Mouse (Mus musculus) midbrain, embryonic 14.5 days (tissue): ENCODE data around the gene Nhej1. TPM values are rescaled to one million over a fixed set of nuclear protein-coding genes. Genes with fewer than 3 reads are reported as not detected.

Experiments used
- ATAC-seq: fragments of 200-750 bp; cut with Nextera tagmentation; 2 replicates; pipeline ENCODE4 v1.8.0; 2017; ENCODE audit warnings: moderate number of reproducible peaks, moderate library complexity; ENCODE audit not compliant: low FRiP score, low TSS enrichment
- DNase-seq: peaks from one replicate; pipeline ENCODE4 v3.0.0-alpha.2; 2015
- H3K27ac ChIP-seq: fragments of 300-500 bp; sonication (generic); replicated peaks from 2 replicates; pipeline ENCODE4 v1.5.1; 2014; ENCODE audit warnings: mild to moderate bottlenecking, low read depth, low read length, moderate library complexity
- H3K27me3 ChIP-seq: fragments of 300-500 bp; sonication (generic); 2 replicates; pipeline ENCODE4 v1.6.1; 2014; ENCODE audit warnings: low read length, control low read depth, mixed read lengths; ENCODE audit not compliant: control insufficient read depth, insufficient read depth
- H3K36me3 ChIP-seq: fragments of 300-500 bp; sonication (generic); 2 replicates; pipeline ENCODE4 v1.6.1; 2014; ENCODE audit warnings: low read length, control low read depth; ENCODE audit not compliant: control insufficient read depth, insufficient read depth
- H3K4me1 ChIP-seq: fragments of 300-500 bp; sonication (generic); 2 replicates; pipeline ENCODE4 v1.6.1; 2014; ENCODE audit warnings: mild to moderate bottlenecking, antibody characterized with exemption, low read length, control low read depth; ENCODE audit not compliant: control insufficient read depth, insufficient read depth
- H3K4me2 ChIP-seq: fragments of 300-500 bp; sonication (generic); 2 replicates; pipeline ENCODE4 v1.6.1; 2014; ENCODE audit warnings: mild to moderate bottlenecking, low read length, moderate library complexity
- H3K4me3 ChIP-seq: fragments of 300-500 bp; sonication (generic); replicated peaks from 2 replicates; pipeline ENCODE4 v1.5.1; 2014; ENCODE audit warnings: low read depth, low read length
- H3K9ac ChIP-seq: fragments of 300-500 bp; sonication (generic); replicated peaks from 2 replicates; pipeline ENCODE4 v1.6.1; 2014; ENCODE audit warnings: mild to moderate bottlenecking, low read length, moderate library complexity
- H3K9me3 ChIP-seq: fragments of 300-500 bp; sonication (generic); 2 replicates; pipeline ENCODE4 v1.6.1; 2016; ENCODE audit warnings: low read length, control low read depth, mixed read lengths; ENCODE audit not compliant: control insufficient read depth
- WGBS: fragments of 180-500 bp; shearing (Covaris S2); extraction: QIAGEN DNeasy Blood & Tissue Kit; methylation state at CpG from one replicate; pipeline ENCODE4 v1.1.7; 2014; 5-methylcytosine and 5-hydroxymethylcytosine counted together
- polyA plus RNA-seq: library from polyadenylated mRNA; unstranded; fragments of >200 nt; fragmentation: Nextera tagmentation; extraction: Ambion mirVana; gene quantifications from 2 replicates; pipeline ENCODE4 v1.2.1, GENCODE M21; 2014

Gene Nhej1
- polyA plus RNA-seq, 1 experiment from 2014 or later: 7.7 TPM

DNA sequence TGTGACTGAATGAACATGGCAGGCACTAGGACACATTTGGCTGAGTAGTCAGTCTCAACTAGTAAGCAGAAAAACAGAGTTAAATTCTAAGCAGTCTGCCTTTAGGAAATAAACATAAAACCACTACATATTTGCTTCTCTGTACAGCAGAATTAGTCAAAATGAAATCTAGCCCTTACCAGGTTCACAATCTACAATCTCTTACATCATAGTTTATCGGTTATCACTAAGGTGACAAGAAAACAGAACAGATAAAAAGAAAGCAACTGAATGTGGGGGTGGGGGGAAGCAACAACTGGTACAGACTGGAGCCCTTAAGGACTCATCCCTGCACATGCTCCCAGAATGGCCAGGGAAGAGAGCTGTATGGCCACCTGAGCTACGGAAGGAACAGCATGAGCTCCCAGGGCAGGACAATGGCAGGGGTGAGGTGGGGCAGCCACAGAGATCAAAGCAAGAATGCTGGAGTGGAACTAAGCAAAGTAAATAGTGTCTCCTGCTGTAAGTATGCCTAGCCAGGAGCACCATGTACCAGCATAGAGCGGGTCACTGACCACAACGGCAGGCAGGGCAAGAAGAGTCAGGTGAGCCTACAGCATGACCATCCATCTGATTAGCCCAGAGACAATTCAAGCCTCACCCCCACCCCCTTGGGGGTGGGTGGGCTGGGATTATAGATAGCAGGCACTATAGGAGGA, 153.5 kb downstream of the Nhej1 start:
- H3K4me1 ChIP-seq: no peaks in the 10 kb centered on the region
- H3K9me3 ChIP-seq: no peaks in the 10 kb centered on the region
- H3K27me3 ChIP-seq: no peaks in the 10 kb centered on the region
- no peak overlapping the region for H3K4me3 ChIP-seq
- 58% methylated on average over 4 of the region's 4 CpGs for WGBS
- DNase-seq (no peak), ATAC-seq (no peak)
- no peak overlapping the region for H3K9ac ChIP-seq
- H3K27ac ChIP-seq: no peak overlapping the region
- no peaks in the 10 kb centered on the region for H3K36me3 ChIP-seq
- H3K4me2 ChIP-seq: no peak overlapping the region

DNA sequence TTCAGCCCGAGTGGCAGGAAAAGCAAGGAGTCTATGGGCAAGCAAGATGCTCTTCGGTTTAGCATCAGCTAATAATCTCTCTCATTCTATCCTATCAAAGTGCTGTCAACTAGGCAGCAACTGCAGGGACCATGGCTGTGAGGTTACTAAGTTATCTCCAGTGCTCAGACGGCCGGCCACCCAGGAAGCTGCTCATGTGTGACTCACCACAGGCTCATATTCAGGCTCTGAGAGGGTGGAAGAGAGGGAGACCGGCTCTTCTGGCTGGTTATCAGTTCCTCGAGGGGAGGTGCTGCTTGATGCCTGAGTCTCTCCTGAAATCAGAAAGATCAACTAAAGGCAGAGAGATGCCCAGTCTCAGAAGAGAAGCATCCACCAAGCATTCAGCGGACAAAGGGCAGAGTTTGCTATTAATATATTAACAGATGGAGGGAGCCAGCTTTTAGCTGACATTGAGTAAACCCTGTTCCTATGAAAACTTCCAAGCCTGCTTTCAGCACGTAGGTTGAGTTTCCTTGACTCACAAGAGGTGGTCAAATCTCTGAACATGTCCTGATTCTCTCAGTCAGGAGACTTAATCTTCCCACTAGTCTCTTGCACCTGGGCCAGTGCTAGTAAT, 156.9 kb downstream of the Nhej1 start:
- no peaks in the 10 kb centered on the region for H3K27me3 ChIP-seq
- no peak overlapping the region for H3K4me3 ChIP-seq
- WGBS: 81% methylated on average over 8 of the region's 8 CpGs
- H3K4me1 ChIP-seq: peaks cover 5% of the 10 kb centered on the region; the same call in 1 of the 2 replicates
- H3K27ac ChIP-seq: no peak overlapping the region
- H3K9me3 ChIP-seq: no peaks in the 10 kb centered on the region
- H3K36me3 ChIP-seq: no peaks in the 10 kb centered on the region
- H3K4me2 ChIP-seq: no peak overlapping the region
- no peak overlapping the region for H3K9ac ChIP-seq
- DNase-seq: no peak
- no peak for ATAC-seq

DNA sequence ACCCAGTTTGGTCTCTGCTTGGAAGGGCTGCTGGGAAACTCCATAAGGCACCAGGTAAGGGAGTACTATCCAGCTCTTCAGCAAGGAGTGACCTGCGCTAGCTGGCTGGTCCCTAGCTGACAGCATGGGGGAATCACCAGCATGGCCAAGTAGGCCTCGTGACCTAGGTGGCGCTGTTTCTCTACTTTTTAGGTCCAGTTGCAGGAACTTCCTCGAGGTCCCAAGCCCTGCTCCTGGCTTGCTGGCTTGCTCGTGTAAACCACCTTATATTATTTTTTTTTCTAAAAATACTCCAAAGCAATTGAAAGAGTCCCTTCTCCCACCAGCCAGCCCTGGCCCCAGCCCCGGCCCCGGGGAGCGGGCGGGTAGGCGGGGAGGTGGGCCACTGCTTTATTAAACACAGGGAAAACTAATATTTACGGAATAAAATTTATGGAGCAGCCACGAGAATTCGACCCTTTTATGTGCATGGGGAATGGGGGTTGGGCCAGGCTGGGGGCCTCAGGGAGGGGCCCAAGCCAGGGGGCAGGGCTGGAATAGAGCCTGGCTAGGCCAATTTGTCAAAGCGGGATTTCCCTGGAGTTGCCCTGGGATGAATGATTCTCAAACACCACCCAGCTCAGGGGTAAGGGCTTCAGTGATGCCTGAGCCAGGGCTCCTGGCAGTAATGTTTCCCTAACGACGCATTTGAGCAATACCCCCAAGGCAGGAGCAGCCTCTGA, 160.3 kb downstream of the Nhej1 start:
- WGBS: 15% methylated on average over 16 of the region's 16 CpGs
- peak overlapping the region; percentile 38 for H3K4me2 ChIP-seq
- H3K4me1 ChIP-seq: peaks cover 5% of the 10 kb centered on the region; the same call in 1 of the 2 replicates
- DNase-seq (peak; percentile 92), ATAC-seq (no peak)
- H3K27me3 ChIP-seq: no peaks in the 10 kb centered on the region
- no peak overlapping the region for H3K4me3 ChIP-seq
- no peak overlapping the region for H3K27ac ChIP-seq
- H3K9me3 ChIP-seq: no peaks in the 10 kb centered on the region
- H3K36me3 ChIP-seq: no peaks in the 10 kb centered on the region
- H3K9ac ChIP-seq: no peak overlapping the region; the same call in 1 of the 2 replicates

DNA sequence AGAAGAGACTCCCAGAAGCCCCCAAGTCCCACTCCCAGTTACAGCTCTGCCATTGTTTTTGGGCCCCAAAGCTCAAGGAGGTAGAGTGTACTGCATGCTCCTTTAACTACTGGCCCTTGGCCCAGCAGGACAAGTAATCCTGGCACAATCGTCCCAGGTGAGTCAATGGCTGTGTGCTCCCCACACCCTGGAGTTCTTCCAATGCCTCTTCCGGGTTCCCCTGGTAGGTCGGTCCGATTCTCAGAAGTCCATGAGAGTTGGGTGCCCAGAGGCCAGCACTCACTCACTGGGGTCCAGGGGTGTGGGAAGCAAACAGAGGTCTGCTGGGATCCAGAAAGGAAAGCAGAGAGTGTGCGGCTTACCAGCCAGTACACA, 162.2 kb downstream of the Nhej1 start:
- Histone ChIP-seq H3K9me3 (no peaks in the 10 kb centered on the region), H3K27me3 (no peaks in the 10 kb centered on the region), H3K4me1 (peaks cover 5% of the 10 kb centered on the region; the same call in 1 of the 2 replicates), H3K36me3 (no peaks in the 10 kb centered on the region), H3K27ac (no peak overlapping the region), H3K9ac (no peak overlapping the region), H3K4me3 (no peak overlapping the region), H3K4me2 (no peak overlapping the region)
- ATAC-seq (no peak), DNase-seq (no peak)
- WGBS: 91% methylated on average over 5 of the region's 5 CpGs

DNA sequence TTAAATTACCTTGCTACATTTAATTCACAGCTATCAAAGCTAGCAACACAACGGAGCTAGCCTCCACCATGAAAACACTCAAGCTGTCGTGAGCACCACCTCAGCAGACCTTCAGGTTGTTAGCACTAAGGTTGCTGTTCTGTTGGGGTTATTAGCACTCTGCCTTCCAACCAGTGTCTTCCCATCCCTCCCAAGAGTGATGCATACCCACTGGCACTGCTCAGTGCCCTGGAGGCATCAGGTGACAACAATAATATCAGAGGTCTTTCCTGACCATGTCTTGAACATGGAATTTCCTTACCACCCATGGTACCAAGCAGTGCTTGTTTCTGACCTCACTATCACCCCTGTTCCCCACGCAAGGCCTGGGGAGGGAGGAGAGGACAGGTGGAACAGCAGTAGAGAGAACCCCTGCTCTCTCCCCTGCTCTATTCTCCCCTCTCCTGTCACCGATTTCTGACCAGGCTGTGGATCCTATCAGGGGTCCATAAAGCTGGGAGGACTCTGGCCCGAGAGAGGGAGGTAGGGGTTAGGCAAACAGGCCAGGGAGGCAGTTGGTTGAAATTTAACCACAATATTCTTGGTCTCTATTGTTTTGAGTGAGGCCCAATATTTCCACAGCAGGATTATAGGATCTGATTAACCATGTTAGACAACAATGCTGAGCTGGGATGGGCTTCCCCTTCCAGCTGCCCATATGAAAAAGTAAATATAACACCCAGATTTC, 162.7 kb downstream of the Nhej1 start:
- Histone ChIP-seq H3K4me1 (peaks cover 5% of the 10 kb centered on the region; the same call in 1 of the 2 replicates), H3K4me3 (no peak overlapping the region), H3K9me3 (no peaks in the 10 kb centered on the region), H3K27ac (no peak overlapping the region), H3K9ac (no peak overlapping the region), H3K27me3 (no peaks in the 10 kb centered on the region), H3K4me2 (no peak overlapping the region), H3K36me3 (no peaks in the 10 kb centered on the region)
- WGBS: 79% methylated on average over 5 of the region's 5 CpGs
- no peak for ATAC-seq
- DNase-seq: no peak

DNA sequence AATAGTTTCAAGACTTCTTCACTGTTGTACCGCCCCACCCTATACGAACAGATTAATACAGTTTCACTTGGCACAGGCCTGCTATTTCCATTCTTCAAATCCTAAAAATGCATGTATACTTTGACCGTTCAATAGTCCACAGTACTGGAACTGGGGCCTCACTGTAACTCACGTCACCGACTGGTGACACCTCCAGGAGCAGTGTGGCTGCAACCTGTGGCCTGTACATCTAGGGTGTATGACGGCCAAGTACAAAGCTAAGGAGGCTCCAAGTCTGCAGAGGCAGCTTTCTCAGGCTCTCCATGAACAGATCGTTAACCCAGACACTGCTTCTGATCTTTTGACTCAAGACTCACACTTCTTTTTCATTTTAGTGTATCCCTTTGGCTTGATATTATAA, 163.3 kb downstream of the Nhej1 start:
- H3K4me2 ChIP-seq: no peak overlapping the region
- no peaks in the 10 kb centered on the region for H3K9me3 ChIP-seq
- H3K27me3 ChIP-seq: no peaks in the 10 kb centered on the region
- no peak overlapping the region for H3K27ac ChIP-seq
- ATAC-seq (no peak), DNase-seq (no peak)
- H3K4me1 ChIP-seq: peaks cover 5% of the 10 kb centered on the region; the same call in 1 of the 2 replicates
- no peak overlapping the region for H3K4me3 ChIP-seq
- H3K9ac ChIP-seq: no peak overlapping the region
- no peaks in the 10 kb centered on the region for H3K36me3 ChIP-seq
- 94% methylated on average over 7 of the region's 7 CpGs for WGBS

DNA sequence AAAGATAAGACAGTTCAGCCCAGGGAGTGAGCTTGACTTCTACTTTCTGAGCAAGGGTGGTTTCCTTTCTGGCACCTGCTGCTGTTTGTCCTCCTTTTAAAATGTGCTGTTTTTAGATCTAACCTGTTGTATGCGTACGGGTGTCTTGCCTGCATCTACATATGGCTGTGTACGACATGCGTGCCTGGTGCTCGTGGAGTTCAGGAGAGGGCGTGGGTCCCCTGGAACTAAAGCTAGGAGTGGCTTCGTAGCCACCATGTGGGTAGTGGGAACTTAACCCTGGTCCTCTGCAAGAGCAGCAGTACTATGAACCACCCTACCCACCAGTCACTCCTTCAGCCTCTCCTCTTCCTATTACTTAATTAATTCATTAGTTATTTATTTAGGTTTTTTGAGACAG, 164.9 kb downstream of the Nhej1 start:
- peaks cover 5% of the 10 kb centered on the region; the same call in 1 of the 2 replicates for H3K4me1 ChIP-seq
- H3K27me3 ChIP-seq: peaks cover under 1% of the 10 kb centered on the region; the same call in 1 of the 2 replicates
- DNase-seq (no peak), ATAC-seq (no peak)
- H3K9ac ChIP-seq: no peak overlapping the region
- no peak overlapping the region for H3K4me2 ChIP-seq
- no peaks in the 10 kb centered on the region for H3K9me3 ChIP-seq
- no peaks in the 10 kb centered on the region for H3K36me3 ChIP-seq
- H3K27ac ChIP-seq: no peak overlapping the region
- 89% methylated on average over 7 of the region's 7 CpGs for WGBS
- no peak overlapping the region for H3K4me3 ChIP-seq

DNA sequence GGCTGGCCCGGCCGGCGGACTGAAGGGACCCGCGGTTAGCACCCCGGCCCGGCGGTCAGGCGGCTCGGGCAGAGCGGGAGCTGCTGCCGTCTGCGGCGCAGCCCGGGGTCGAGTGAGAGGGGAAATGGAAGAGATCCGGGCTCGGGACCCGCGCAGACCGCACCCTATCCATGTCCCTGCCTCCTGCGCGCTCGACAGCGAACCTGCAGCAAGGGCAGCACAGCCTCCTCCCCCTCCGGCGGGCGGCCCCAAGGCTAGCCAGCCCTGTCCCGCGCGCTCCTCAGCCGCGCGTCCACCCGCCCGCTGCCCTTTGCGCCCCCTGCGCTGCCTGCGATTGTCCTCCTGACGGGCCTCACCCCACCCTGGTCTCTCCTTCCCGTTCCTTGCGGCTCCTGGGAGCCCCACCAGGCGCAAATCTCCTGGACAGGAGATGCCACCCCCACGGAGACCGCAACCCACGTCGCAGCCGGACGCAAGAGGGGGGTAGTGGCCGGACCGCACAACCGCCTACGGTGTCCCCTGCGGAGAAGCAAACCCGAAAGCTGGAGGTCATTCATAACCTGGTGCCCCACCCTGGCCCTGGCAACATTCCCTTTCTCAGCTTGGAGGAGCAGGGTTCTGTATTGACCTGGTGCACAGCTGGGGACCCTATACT, 173.3 kb downstream of the Nhej1 start, which contains the start of gene Ihh:
Gene Ihh (minus strand): TSS at position 117 of the 655 bp plus-strand sequence.
- no peak within 1 kb of the TSS for H3K27ac ChIP-seq
- peak within 1 kb of the TSS; percentile 31; the same call in 1 of the 2 replicates for H3K9ac ChIP-seq
- peak within 1 kb of the TSS; percentile 54 for H3K4me2 ChIP-seq
- H3K9me3 ChIP-seq: no peaks in the 10 kb centered on the region
- DNase-seq (peak; percentile 17), ATAC-seq (no peak)
- no peaks in the 10 kb centered on the region for H3K36me3 ChIP-seq
- peaks cover 15% of the 10 kb centered on the region; the same call in 1 of the 2 replicates for H3K4me1 ChIP-seq
- WGBS: 1% methylated on average over 54 of the region's 55 CpGs
- peak within 1 kb of the TSS; percentile 31 for H3K4me3 ChIP-seq
- peaks cover 81% of the 10 kb centered on the region for H3K27me3 ChIP-seq
